8 mouse cellular contexts compared by ENCODE assay signal in genomic region chr11:77308533-77308932, GRCm38 (mm10).
A peak's percentile ranks its signal among the peaks of the same experiment; 100 is the strongest.
DNase-seq lines count a peak whose midpoint lies in the region; ATAC-seq lines count a peak whose summit lies in the region.

No protein-coding gene starts in this region.

- ATAC-seq in inflammation-experienced regulatory T-cells, adult 6 months = peak; percentile 52
- ATAC-seq in megakaryocyte-erythroid progenitor cell, adult 5-6 weeks (replicated peaks; ENCODE audit: low FRiP score, low TSS enrichment, poor library complexity, severe bottlenecking) = peak; percentile 73; the same call in 1 of the 2 replicates

- DNase-seq in gastrocnemius, adult 18-20 months (ENCODE audit: low spot score) = peak; percentile 39
- no peak for DNase-seq in gastrocnemius, postnatal 10 days
- DNase-seq in ovary, postnatal 14 days (ENCODE audit: low spot score) = peak; percentile 22
- no peak for DNase-seq in ovary, adult 18-20 months (ENCODE audit: low spot score)
- DNase-seq in cerebellum, adult 9-10 months = peak; percentile 63
- DNase-seq in gastrocnemius, adult 8-10 months (ENCODE audit: low spot score in 2 of 2) = no peak

Comparison
In these comparisons a context has a peak if more than half of its experiments do, and no peak if none do; other contexts are left out.
1. DNase-seq: peak in gastrocnemius, adult 18-20 months (single experiment), ovary, postnatal 14 days (single experiment) and cerebellum, adult 9-10 months (single experiment); none in gastrocnemius, postnatal 10 days (single experiment), ovary, adult 18-20 months (single experiment) and gastrocnemius, adult 8-10 months (0 of 2).